Mouse (Mus musculus) heart, embryonic 15.5 days (tissue): Measurements from ENCODE around the gene Vps4b. TPM values are rescaled to one million over a fixed set of nuclear protein-coding genes. Genes with fewer than 3 reads are reported as not detected.

Experiments
- ATAC-seq: fragments of 200-750 bp; cut with Nextera tagmentation; replicated peaks from 2 replicates; pipeline ENCODE4 v1.8.0; 2017; ENCODE audit warnings: low read depth, moderate TSS enrichment; ENCODE audit not compliant: insufficient number of reproducible peaks, insufficient read depth, low FRiP score
- H3K27ac ChIP-seq: fragments of 300-500 bp; sonication (generic); 2 replicates; pipeline ENCODE4 v1.5.1; 2015; ENCODE audit warnings: mild to moderate bottlenecking, inconsistent platforms
- H3K27me3 ChIP-seq: fragments of 300-500 bp; sonication (generic); 2 replicates; pipeline ENCODE4 v1.6.1; 2015; ENCODE audit warnings: inconsistent platforms
- H3K36me3 ChIP-seq: fragments of 300-500 bp; sonication (generic); 2 replicates; pipeline ENCODE4 v1.6.1; 2015; ENCODE audit warnings: mild to moderate bottlenecking, inconsistent platforms
- H3K4me1 ChIP-seq: fragments of 300-500 bp; sonication (generic); replicated peaks from 2 replicates; pipeline ENCODE4 v1.6.1; 2015; ENCODE audit warnings: inconsistent platforms
- H3K4me2 ChIP-seq: fragments of 300-500 bp; sonication (generic); 2 replicates; pipeline ENCODE4 v1.6.1; 2015; ENCODE audit warnings: inconsistent platforms, mild to moderate bottlenecking, moderate library complexity
- H3K4me3 ChIP-seq: fragments of 300-500 bp; sonication (generic); 2 replicates; pipeline ENCODE4 v1.5.1; 2015; ENCODE audit warnings: mild to moderate bottlenecking, inconsistent platforms
- H3K9ac ChIP-seq: fragments of 300-500 bp; sonication (generic); 2 replicates; pipeline ENCODE4 v1.6.1; 2015; ENCODE audit warnings: mild to moderate bottlenecking, inconsistent platforms
- H3K9me3 ChIP-seq: fragments of 300-500 bp; sonication (generic); replicated peaks from 2 replicates; pipeline ENCODE4 v1.6.1; 2016; ENCODE audit warnings: inconsistent platforms
- WGBS: fragments of 180-500 bp; shearing (Covaris S2); methylation state at CpG from one replicate; pipeline ENCODE4 v1.1.7; 2015; ENCODE audit warnings: mixed read lengths; 5-methylcytosine and 5-hydroxymethylcytosine counted together
- polyA plus RNA-seq: library from polyadenylated mRNA; unstranded; fragments of >200 nt; fragmentation: Nextera tagmentation; extraction: Ambion mirVana; gene quantifications from 2 replicates; pipeline ENCODE4 v1.2.1, GENCODE M21; 2015

Gene Vps4b
- polyA plus RNA-seq, 1 experiment from 2014 or later, result 41.1 TPM

DNA sequence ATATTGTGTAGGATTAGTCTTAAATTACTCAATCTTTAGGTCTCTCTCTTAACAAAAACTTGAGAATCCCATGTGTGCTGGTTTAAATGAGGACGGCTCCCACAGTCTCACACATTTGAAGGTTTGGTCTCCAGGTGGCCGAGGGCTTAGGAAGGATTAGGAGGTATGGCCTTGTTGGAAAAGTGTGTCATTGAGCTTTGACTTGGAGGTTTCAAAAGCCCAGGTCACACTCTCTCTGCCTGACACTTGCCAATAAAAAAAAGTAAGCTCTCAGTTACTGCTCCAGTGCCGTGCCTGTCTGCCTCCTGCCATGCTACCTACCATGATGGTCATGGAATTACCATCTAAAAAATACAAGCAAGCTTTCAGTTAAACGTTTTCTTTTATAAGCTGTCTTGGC, 21.6 kb downstream of the Vps4b start:
- no peak for ATAC-seq
- H3K9me3 ChIP-seq, result no peaks in the 10 kb centered on the region
- no peak overlapping the region for H3K9ac ChIP-seq
- H3K4me3 ChIP-seq, result no peak overlapping the region
- no peaks in the 10 kb centered on the region for H3K4me1 ChIP-seq
- no peaks in the 10 kb centered on the region for H3K27me3 ChIP-seq
- H3K4me2 ChIP-seq, result no peak overlapping the region
- H3K27ac ChIP-seq, result no peak overlapping the region
- 89% methylated on average over 4 of the region's 4 CpGs for WGBS
- peaks cover 64% of the 10 kb centered on the region for H3K36me3 ChIP-seq

DNA sequence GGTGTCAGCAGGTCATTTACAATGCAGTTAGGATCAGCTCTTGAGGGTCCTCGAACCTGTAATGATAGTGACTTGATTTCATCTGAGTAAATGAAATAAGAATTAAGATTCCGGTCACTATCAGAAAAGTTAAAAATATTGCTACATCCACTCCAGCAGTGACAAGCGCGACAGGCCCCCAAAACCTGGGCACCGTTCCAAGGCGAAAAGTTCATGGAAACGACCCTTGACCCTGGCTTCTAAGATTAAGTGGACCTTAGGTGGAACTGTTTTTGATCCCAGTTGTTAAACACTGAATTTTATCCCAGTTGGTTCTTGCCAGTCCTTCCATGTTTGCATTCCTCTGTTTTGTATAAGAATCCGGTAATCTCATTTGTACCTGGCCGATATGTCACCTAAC, 22.4 kb downstream of the Vps4b start:
- WGBS, result 78% methylated on average over 9 of the region's 9 CpGs
- no peaks in the 10 kb centered on the region for H3K27me3 ChIP-seq
- no peak overlapping the region for H3K4me2 ChIP-seq
- H3K9me3 ChIP-seq, result no peaks in the 10 kb centered on the region
- peaks cover 59% of the 10 kb centered on the region for H3K36me3 ChIP-seq
- no peak overlapping the region for H3K9ac ChIP-seq
- H3K27ac ChIP-seq, result no peak overlapping the region
- H3K4me1 ChIP-seq, result no peaks in the 10 kb centered on the region
- ATAC-seq, result no peak
- no peak overlapping the region for H3K4me3 ChIP-seq

DNA sequence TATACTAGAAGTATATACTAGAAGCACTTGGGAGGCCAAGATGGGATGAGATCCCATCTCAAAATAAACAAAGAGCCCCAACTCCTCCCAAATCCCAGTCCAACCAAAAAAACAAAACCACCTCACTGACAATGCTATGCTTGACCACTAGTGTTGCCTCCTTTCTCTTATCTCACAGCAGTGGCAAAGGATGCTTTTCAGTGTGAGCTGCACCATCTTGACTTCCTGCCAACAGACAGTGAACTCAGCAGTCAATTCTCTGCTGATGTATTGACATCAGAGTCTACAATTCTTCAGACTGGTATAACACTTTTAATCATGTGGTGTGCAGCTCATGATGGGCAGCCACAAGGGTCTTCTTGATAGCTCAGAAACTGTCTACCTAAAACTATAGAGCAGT, 27.8 kb downstream of the Vps4b start:
- no peak for ATAC-seq
- H3K4me3 ChIP-seq, result no peak overlapping the region
- no peaks in the 10 kb centered on the region for H3K9me3 ChIP-seq
- H3K4me2 ChIP-seq, result no peak overlapping the region
- H3K27ac ChIP-seq, result no peak overlapping the region
- no peak overlapping the region for H3K9ac ChIP-seq
- H3K27me3 ChIP-seq, result no peaks in the 10 kb centered on the region
- peaks cover 42% of the 10 kb centered on the region for H3K36me3 ChIP-seq
- H3K4me1 ChIP-seq, result no peaks in the 10 kb centered on the region

DNA sequence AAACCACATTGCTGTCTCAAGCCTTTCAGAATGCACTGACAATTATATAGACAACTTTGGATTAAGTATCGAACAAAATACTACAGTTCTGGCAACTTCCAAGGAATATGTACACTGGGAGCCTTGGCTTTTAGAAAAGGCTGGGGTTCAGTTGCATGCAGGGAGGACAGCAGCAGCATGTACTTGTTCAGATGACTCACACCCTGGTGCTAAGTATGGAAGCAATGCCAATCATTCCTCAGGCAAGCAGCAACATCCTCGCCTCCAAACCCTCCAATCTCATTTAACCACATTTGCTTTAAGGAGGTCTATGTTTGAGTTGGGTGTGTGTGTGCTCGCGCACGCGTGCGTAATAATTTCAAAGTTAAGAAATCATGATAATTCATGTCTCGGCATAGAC, 30.8 kb downstream of the Vps4b start:
- no peak for ATAC-seq
- no peaks in the 10 kb centered on the region for H3K27me3 ChIP-seq
- no peaks in the 10 kb centered on the region for H3K9me3 ChIP-seq
- no peak overlapping the region for H3K4me3 ChIP-seq
- H3K9ac ChIP-seq, result no peak overlapping the region
- H3K4me1 ChIP-seq, result no peaks in the 10 kb centered on the region
- no peak overlapping the region for H3K27ac ChIP-seq
- WGBS, result 91% methylated on average over 8 of the region's 8 CpGs
- peaks cover 23% of the 10 kb centered on the region for H3K36me3 ChIP-seq
- H3K4me2 ChIP-seq, result no peak overlapping the region

DNA sequence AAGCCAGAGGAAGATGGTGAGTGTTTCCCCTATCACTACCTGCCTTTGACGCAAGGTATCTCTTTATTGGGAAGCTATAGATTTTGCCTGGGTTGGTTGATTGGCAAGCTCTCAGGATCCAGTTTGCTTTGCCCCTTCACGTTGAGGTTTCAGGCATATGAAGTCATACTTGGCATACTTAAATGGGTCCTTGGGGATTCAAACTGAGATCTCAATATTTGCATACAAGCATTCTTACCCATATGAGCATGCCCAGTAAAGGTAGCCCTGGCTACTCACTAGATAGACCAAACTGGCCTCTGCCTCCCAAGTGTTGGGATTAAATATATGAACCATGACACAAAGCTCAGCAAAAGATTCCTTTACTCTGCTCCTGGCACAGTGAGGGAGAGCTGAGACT, 31.7 kb downstream of the Vps4b start:
- Histone ChIP-seq H3K4me1 (peaks cover 3% of the 10 kb centered on the region; the same call in 1 of the 2 replicates), H3K4me3 (no peak overlapping the region), H3K4me2 (no peak overlapping the region), H3K27ac (no peak overlapping the region), H3K36me3 (peaks cover 16% of the 10 kb centered on the region), H3K9me3 (no peaks in the 10 kb centered on the region), H3K9ac (no peak overlapping the region), H3K27me3 (no peaks in the 10 kb centered on the region)
- ATAC-seq, result no peak
- WGBS, result 86% methylated on average over 2 of the region's 2 CpGs

DNA sequence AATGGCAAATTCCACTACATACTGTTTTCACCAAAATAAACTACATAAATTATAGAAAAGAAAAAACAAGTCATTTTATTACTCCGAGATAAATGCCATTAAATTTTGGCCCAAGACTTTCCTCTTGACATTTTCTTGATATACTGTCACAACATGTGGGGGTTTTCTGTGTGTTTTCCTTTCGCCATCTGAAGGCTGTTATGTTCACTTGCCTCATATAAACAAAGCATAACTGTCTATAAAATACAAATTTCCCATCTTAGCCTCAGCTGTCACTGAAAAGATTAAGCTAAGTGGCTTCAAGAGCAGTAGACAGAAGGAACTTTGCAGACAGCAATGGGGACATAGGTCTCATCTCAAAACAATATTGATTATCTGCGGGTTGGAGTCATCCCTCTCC, 32.2 kb downstream of the Vps4b start:
- Histone ChIP-seq H3K27me3 (no peaks in the 10 kb centered on the region), H3K9me3 (no peaks in the 10 kb centered on the region), H3K4me1 (peaks cover 3% of the 10 kb centered on the region; the same call in 1 of the 2 replicates), H3K9ac (no peak overlapping the region), H3K4me3 (no peak overlapping the region), H3K36me3 (peaks cover 15% of the 10 kb centered on the region), H3K27ac (no peak overlapping the region), H3K4me2 (no peak overlapping the region)
- WGBS, result 89% methylated on average over 3 of the region's 3 CpGs
- no peak for ATAC-seq

DNA sequence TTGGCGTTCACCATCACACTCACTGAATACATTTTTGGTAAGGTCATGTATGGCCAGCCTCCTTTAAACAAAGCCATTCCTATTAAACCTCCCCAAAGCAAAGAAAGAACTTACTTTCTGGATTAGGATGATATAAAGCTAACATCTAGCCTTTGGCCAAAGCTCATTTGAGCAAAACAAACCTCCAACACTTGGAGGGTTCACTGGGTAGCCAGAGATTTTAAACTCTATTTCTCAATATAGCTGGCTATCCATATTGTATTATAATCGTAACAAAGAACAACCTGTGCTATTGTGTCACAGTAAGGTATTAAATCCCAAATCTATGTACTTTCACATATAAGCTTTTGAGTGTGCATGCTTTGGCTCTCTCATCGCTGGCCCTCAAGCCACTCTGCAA, 35.8 kb downstream of the Vps4b start:
- no peak overlapping the region for H3K4me2 ChIP-seq
- H3K36me3 ChIP-seq, result no peaks in the 10 kb centered on the region; the same call in 1 of the 2 replicates
- H3K4me1 ChIP-seq, result peaks cover 20% of the 10 kb centered on the region
- H3K27me3 ChIP-seq, result no peaks in the 10 kb centered on the region
- H3K9me3 ChIP-seq, result no peaks in the 10 kb centered on the region
- ATAC-seq, result no peak
- 86% methylated on average over 3 of the region's 3 CpGs for WGBS
- no peak overlapping the region for H3K27ac ChIP-seq
- no peak overlapping the region for H3K9ac ChIP-seq
- H3K4me3 ChIP-seq, result no peak overlapping the region

DNA sequence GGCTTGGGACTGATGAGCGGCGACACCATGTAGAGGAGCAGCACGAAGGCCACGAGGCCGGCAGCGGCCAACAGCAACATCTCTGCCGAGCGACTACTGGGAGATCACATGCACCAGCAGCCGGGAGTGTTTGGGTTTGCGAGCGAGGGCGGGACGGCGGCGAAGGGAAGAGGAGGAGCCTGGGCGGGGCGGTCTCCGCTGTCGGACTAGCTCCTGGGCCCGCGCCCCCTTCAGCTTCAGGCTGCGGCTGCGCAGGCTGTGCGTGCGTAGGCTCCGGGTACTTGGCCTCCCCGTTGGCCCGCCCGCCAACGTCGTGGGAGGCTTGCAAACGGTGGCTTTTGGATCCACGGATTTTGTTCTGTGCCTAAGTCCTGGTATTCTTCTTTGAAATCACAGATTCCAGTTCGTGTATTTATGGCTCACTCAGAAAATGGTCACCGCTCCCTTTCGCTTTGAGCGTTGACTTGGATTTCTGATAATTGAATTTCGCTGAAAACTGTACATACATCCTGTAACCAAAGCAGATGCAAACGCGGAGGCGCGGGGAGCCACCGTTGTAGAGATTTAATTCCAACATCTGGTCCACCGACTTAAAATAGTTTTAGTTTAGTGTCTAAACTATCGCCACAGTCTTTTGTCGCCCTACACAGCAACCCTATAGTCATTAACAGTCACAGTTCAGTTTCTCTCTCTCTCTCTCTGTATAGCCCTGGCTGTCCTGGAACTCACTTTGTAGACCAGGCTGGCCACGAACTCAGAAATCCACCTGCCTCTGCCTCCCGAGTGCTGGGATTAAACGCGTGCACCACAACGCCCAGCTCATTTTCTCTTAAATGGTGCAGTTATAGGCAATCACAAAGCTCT, 36.7 kb downstream of the Vps4b start, which contains the start of gene Kdsr:
Gene Kdsr, minus strand, starts transcription at position 156 of the 864 bp plus-strand sequence.
- H3K9ac ChIP-seq, result peak within 1 kb of the TSS; percentile 76
- 2% methylated on average over 51 of the region's 51 CpGs for WGBS
- peak; percentile 99 for ATAC-seq
- H3K4me2 ChIP-seq, result peak within 1 kb of the TSS; percentile 91
- no peaks in the 10 kb centered on the region for H3K9me3 ChIP-seq
- no peaks in the 10 kb centered on the region; the same call in 1 of the 2 replicates for H3K36me3 ChIP-seq
- no peaks in the 10 kb centered on the region for H3K27me3 ChIP-seq
- peak within 1 kb of the TSS; percentile 91 for H3K27ac ChIP-seq
- peak within 1 kb of the TSS; percentile 66 for H3K4me3 ChIP-seq
- peaks cover 20% of the 10 kb centered on the region for H3K4me1 ChIP-seq

DNA sequence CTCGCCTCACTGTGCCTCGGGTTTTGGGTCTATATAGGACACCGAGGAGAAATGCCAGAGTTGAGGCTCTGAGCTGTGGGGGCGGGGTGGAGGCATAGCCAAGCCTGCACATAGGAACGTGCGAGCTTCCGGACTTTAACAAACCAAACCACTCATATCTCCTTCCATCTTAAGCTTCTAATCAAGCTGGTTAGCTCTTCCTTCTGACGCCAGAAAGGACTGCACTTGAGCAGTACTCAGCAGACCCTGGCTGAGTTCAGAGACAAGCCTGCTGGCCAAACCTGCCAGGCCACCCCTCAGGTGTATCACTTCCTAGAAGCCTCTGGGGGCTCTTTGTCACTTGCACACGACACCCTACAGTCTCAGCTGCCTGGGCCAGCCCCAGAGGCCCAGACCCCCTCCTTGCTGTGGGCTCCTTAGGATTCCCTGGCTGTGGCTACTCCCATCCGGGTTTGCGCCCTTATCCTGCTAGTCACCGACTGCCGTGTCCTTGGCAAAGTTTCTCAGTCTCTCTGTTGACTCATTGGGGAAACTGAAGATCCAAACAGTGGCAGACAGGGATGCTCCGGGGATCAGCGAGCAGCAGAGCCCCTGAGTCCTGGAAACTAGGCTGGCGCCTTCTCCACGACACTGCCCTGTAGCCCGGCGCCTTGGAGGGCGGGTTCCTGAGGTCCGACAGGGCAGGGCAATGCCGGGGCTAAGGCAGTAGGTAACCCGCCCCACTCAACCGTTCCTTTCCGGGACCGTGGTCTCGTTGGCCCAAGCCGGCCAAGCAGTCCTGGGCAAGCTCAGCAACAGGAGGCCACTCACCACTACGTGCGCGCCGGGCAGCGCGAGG, 37.6 kb downstream of the Vps4b start:
- under 1% methylated on average over 34 of the region's 34 CpGs for WGBS
- peak overlapping the region; percentile 76 for H3K9ac ChIP-seq

DNA sequence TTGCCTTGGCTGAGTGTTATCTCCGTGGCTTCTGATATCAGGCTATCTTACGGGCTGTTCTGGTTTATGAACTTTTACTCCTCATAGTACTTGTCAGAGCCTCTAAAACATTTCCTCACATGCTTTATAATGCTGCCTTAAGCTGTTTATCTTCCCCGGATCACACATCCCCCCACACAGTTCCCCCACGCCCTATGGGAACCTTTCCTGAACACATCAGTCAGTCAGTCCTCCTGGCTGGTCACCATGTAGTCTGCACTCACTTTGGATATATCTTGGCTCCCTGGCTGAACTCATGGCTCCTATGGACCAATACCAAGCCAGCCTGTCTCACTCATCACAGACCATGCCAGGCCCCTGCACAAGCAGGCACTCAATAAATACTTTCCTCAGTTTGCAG, 39.9 kb downstream of the Vps4b start:
- H3K4me2 ChIP-seq, result no peak overlapping the region
- peaks cover 3% of the 10 kb centered on the region for H3K36me3 ChIP-seq
- H3K4me1 ChIP-seq, result peaks cover 20% of the 10 kb centered on the region
- H3K27me3 ChIP-seq, result no peaks in the 10 kb centered on the region
- WGBS, result 60% methylated on average over 4 of the region's 4 CpGs
- no peaks in the 10 kb centered on the region for H3K9me3 ChIP-seq
- no peak for ATAC-seq
- H3K9ac ChIP-seq, result no peak overlapping the region
- no peak overlapping the region for H3K27ac ChIP-seq
- H3K4me3 ChIP-seq, result no peak overlapping the region

More for the DNA sequence above, 37.6 kb downstream of the Vps4b start:
- peak overlapping the region; percentile 91 for H3K4me2 ChIP-seq
- H3K27me3 ChIP-seq, result no peaks in the 10 kb centered on the region
- H3K27ac ChIP-seq, result peak overlapping the region; percentile 91
- ATAC-seq, result peak; percentile 7
- H3K36me3 ChIP-seq, result no peaks in the 10 kb centered on the region; the same call in 1 of the 2 replicates
- peaks cover 20% of the 10 kb centered on the region for H3K4me1 ChIP-seq
- peak overlapping the region; percentile 66 for H3K4me3 ChIP-seq
- no peaks in the 10 kb centered on the region for H3K9me3 ChIP-seq

DNA sequence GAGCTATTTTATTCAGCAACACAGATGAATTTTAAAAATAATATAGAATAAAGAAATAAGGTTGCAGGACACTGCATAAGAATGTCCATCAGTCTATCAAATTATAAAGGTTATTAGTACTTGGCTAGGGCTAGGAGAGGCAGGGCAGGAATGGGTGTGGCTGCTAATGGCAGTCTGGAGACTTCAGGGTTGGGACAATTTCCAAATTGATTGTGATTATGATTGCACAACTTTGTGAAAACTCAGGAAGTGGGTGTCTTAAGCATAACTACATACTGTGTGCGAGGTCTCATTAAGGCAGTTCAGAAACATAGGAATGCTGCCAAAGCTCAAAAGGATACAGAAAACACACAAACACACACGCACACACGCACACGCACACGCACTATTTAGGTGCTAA, 44.5 kb downstream of the Vps4b start:
- Histone ChIP-seq H3K4me3 (no peak overlapping the region), H3K27me3 (no peaks in the 10 kb centered on the region), H3K4me2 (no peak overlapping the region), H3K27ac (no peak overlapping the region), H3K9me3 (no peaks in the 10 kb centered on the region), H3K36me3 (peaks cover 9% of the 10 kb centered on the region), H3K4me1 (peaks cover 8% of the 10 kb centered on the region; the same call in 1 of the 2 replicates), H3K9ac (no peak overlapping the region)
- WGBS, result 89% methylated on average over 5 of the region's 5 CpGs
- no peak for ATAC-seq
